Mouse (Mus musculus): ENCODE results near the gene Fer.

GRCm38 (mm10) chr17:64113625-64114024, 250.8 kb downstream of the Fer start:
- no peak for TF ChIP-seq CTCF (IDR thresholded peaks at IDR 0.05; ENCODE audit: insufficient read depth, low read depth, low read length)
- TF ChIP-seq POLR2A (IDR thresholded peaks at IDR 0.05; ENCODE audit: insufficient read depth, low read depth, low read length), result no peak
